Mouse (Mus musculus): ENCODE results near the gene Spryd3.
A peak's percentile ranks its signal among the peaks of the same experiment; 100 is the strongest.

DNA sequence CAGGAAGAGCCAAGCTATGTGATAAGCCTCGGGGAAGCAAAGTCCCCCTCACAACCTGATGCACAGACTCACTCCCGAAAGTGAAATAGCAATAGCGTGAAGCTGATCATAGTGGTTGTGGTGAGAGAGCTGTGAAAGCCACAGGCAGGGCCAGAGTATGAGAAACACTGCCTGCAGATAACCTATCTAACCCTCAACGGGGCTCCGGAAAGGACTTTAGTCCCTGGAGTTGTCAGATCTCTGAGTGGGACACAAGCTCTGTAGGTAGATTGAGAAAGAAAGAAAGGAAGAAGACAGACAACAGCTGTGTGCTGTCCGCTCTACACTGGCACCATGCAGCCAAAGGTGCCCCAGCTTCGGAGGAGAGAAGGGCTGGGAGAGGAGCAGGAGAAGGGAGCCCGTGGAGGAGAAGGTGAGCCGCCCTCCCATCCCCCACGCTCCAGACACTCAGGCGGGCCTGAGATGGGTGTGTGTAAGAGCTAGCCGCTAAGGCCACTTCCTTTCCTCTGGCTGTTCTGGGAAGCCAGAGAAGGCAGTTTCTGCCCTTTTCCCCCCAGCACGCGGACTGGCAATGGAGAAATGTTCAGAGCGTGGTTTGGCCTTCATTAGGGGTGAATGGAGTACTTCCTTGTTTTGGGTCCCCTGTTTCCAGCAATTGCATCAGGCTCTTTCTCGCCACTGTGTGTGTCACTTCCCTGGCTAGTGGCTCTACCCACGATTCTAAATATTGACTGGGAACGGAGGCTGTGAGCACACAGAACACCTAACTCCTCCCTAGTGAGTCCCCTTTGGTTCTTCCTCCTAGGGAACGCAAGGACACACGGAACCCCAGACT is 14.5 kb upstream of the Spryd3 start, which contains the start of gene Soat2:
- TF ChIP-seq CTCF (IDR thresholded peaks at IDR 0.05; ENCODE audit: low read depth) (no peak), EP300 (IDR thresholded peaks at IDR 0.05; ENCODE audit: low read depth) (peak; percentile 66)

Measured in liver, postnatal 0 days (tissue).